Mouse (Mus musculus) spleen, postnatal 36 days (tissue): ENCODE measurements around the gene Os9.
"Not testable (repeated sequence)": the region's sequence is repeated elsewhere in the genome, so short reads cannot be mapped to it uniquely, and the experiment has no call there.

Experiments used
- DNase-seq, 2 experiments: peaks; one replicate each; pipeline ENCODE4 v3.0.0; 2022; ENCODE audit warnings: low spot score in 2 of 2, mixed read lengths in 1 of 2

Os9 gene

DNA sequence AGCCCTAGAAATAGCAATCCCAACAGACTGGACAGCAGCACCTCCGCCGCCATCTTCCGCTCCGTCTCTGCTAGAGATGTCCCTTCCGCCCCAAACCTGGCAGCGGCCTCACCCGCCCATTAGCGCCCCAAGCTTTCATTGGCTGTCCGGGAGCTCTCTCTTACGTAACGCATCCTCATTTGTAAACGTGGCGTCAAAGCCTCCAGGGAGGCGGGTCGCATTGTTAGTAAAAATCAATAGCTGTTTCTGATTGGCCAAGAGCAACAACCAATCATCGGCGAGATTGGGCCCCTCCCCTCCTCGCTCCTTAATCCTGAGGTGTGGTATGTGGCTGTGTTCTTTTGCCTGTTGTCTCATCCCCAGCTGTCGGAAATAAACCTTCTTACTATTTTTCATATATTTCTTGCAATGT lies at the start of gene Os9:
Gene Os9 (minus strand): TSS at position 66 of the 412 bp plus-strand sequence.
- peak; percentile 96 to 97 for DNase-seq

GRCm38 (mm10) chr10:127170002-127170401 lies 49.1 kb upstream of the Os9 start:
- DNase-seq = no peak

- no peak for DNase-seq
Measured at GRCm38 (mm10) chr10:127167614-127168192, 46.8 kb upstream of the Os9 start.

DNA sequence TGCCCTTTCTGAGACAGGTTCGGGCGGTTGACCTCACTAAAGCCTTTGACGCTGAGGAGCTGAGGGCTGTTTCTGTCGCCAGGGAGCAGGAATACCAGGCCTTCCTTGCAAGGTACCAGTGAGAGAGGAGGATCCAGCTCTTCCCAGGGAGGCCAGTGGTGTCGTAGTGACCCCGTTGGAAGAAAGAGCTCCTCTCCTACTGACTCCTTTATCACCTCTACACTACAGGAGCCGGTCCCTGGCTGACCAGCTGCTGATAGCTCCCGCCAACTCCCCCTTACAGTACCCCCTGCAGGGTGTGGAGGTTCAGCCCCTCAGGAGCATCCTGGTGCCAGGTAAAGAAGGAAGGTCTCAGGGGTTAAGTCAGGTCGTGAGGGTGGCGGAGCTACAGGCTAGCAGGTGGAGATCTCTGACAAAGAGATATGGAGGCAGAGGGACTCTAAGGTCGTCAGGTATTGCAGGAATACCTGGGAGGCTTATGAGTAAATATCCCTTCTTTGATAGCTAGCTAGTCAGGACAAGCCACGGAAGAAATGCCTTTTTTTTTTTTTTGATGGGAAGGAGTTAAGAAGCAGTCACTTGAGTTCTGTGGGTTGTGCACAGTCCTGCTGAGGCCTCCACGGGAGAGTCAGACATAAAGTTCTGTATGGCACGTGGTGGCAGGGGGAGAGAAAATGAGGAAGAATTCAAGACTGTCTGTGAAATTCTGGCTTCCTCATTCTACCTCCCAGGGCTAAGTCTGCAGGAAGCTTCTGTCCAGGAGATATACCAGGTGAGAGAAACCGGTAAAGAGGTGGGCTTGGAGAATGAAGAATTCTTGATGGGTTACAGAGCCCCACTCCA lies 46.1 kb upstream of the Os9 start:
- no peak for DNase-seq

GRCm38 (mm10) chr10:127166404-127166715 lies 45.4 kb upstream of the Os9 start:
- DNase-seq = no peak

DNA sequence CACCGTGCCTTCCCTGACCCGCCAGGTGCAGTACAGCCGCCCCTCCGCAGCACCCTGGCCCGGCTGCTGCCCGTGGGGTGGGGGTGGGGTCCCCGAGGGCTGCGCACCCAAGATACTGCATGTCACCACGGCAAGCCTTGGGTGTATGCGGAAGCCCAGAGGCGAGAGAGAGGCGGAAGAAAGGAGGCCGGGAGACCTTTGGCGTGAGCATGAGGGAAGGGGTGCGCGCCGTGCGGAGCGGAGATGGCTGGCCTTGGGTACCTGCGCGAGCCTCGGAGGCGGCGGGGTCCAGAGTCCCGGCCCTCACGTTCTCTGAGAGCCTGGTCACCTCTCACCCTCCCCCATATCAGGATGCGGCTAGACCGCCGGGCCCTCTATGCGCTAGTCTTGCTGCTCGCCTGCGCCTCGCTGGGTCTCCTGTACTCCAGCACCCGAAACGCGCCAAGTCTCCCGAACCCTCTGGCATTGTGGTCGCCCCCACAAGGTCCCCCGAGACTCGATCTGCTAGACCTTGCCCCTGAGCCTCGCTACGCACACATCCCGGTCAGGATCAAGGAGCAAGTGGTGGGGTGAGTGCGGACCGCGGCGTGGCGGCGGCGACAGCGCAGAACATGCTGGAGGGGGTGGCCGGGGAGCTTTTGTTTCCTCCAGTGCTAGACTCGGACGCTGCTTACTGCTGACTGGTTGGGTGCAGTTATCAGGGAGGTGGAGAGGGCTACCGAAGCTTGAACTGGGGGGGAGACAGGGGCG lies 44.9 kb upstream of the Os9 start:
- DNase-seq = peak; percentile 75 to 76

GRCm38 (mm10) chr10:127165354-127165653 lies 44.4 kb upstream of the Os9 start:
- no peak for DNase-seq

- peak; percentile 92 to 93 for DNase-seq
Measured at GRCm38 (mm10) chr10:127164631-127165353, 43.9 kb upstream of the Os9 start, which contains the start of gene B4galnt1. Gene B4galnt1, plus strand, starts transcription at chr10:127165225.

GRCm38 (mm10) chr10:127164190-127164589 lies 43.3 kb upstream of the Os9 start:
- DNase-seq = no peak

DNA sequence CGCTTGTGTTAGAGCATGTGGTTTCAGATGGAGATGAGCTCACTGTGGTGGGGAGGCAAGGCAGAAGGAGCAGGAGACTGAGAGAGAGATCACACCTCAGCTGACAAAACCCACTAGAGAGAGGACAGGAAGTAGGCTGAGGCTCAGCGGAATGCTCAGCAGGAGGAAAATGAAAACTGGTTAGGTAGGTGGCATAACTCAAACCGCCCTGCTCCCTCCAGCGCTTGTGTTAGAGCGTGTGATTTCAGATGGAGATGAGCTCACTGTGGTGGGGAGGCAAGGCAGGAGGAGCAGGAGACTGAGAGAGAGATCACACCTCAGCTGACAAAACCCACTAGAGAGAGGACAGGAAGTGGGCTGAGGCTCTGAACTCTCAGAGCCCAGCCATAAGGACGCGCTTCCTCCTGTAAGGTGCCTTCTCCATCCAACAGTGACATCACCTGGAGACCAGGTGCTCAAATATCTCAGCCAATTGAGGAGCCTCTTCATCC lies 41.9 kb upstream of the Os9 start:
- peak; percentile 60 to 63 for DNase-seq

- DNase-seq = no peak
Measured at GRCm38 (mm10) chr10:127160728-127161127, 39.8 kb upstream of the Os9 start.

GRCm38 (mm10) chr10:127160081-127160480 lies 39.1 kb upstream of the Os9 start:
- no peak for DNase-seq

GRCm38 (mm10) chr10:127158471-127158870 lies 37.5 kb upstream of the Os9 start:
- DNase-seq = no peak

GRCm38 (mm10) chr10:127156511-127156910 lies 35.6 kb upstream of the Os9 start:
- no peak for DNase-seq

DNA sequence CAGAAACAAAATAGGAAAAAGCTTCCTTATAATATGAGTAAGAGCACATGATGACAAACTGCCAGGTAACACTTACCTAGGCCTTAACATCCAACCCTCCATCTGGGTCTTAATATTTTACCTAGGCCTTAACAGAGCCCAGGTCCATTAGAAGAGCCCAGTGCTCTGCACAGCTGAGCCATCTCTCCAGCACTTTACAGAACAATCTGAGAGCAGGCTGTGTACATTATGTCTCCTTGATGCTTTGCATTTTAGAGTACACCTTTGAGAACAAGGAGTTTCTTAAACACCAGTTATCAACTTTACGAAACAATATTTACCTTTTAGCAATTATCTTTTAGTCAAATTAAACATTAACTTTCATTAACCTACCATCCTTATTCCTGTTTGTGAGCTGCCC lies 35.2 kb upstream of the Os9 start:
- DNase-seq = no peak

GRCm38 (mm10) chr10:127154652-127155051 lies 33.7 kb upstream of the Os9 start:
- no peak for DNase-seq

DNA sequence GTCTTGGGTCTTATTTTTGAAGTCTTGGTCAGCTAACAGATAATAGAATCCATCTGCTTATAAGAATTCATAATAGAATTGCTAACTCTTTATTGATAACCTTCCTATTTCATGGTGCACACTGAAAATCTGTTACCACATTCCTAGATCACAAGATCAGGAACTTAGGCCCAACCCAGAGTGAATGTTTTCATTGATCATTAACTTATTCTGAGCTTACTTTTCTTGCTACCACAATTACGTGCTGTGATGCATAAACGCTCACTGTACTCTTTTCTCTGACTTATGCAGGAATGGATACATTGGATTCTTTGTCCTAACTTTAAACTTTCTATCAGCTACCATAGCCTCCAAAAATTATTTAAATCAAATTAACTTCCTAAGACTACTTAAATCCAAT lies 33.3 kb upstream of the Os9 start:
- DNase-seq = no peak

DNA sequence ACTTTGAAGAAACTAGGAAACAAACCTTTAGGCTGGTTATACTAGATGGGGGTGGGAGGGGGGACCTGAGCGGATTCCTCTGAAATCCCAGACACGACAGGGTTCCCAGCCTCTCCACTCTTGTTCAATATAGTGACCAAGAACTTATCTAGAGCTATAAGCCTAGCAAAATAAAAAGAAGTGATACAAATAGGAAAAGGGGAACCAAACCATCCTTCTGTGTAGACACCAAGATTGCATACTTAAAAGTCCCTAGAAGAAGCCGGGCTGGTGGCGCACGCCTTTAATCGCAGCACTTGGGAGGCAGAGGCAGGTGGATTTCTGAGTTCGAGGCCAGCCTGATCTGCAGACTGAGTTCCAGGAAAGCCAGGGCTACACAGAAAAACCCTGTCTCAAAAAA lies 32.4 kb upstream of the Os9 start:
- DNase-seq = no peak

- DNase-seq = not testable (repeated sequence)
Measured at GRCm38 (mm10) chr10:127152556-127152955, 31.6 kb upstream of the Os9 start.

DNA sequence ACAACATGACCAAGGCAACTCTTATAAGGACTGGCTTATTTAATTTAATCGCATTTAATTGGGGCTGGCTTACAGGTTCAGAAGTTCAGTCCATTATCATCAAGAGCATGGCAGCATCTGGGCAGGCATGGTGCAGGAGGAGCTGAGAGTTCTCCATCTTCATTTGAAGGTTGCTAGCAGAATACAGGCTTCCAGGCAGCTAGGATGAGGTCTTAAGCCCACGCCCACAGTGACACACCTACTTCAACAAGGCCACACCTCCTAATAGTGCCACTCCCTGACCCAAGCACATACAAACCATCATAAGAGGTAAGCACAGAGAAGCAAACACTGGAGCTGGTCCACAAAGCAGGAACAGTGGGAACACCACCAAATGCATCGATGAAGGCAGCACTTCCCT lies 30.3 kb upstream of the Os9 start:
- DNase-seq = not testable (repeated sequence)

DNA sequence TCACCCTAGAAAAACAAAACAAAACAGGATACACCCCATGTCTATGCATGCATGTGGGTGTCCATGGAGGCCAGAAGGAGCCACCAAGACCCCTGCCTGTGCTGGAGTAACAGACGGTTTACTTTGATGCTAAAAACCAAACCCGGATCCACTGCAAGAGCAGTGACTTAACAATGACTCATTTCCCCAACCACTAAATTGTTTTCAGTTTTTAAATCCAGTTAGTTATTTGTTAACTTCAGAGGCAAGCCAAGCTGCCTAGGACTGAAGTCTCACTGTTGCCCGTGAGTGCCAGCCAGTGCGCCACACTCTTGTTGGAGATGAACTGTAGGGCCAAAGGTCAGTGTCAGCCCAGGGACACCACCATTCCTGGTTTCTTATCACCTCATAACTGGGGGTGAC lies 29.5 kb upstream of the Os9 start:
- no peak for DNase-seq

GRCm38 (mm10) chr10:127147135-127147534 lies 26.2 kb upstream of the Os9 start:
- no peak for DNase-seq
